Mouse (Mus musculus) CH12.LX (cell line): Measurements from ENCODE around the gene Fscn1. TPM values are rescaled to one million over a fixed set of nuclear protein-coding genes. Genes with fewer than 3 reads are reported as not detected.

Experiments
- DNase-seq: peaks from one replicate; pipeline ENCODE4 v3.0.0-alpha.2; 2013; ENCODE audit errors: extremely low read depth
- H3K27ac ChIP-seq: 2 replicates; pipeline ENCODE4 v1.5.1; 2012; ENCODE audit warnings: low read depth, mild to moderate bottlenecking, control low read depth, moderate library complexity; ENCODE audit not compliant: insufficient read depth
- H3K27me3 ChIP-seq: replicated peaks from 2 replicates; pipeline ENCODE3; 2012; ENCODE audit warnings: inconsistent platforms
- H3K36me3 ChIP-seq, 2 experiments: replicated peaks in 1 of 2; 2 replicates each; pipeline versions ENCODE3 to v1.6.1; 2012; ENCODE audit warnings: inconsistent platforms in 1 of 2, low read length in 1 of 2, mild to moderate bottlenecking in 1 of 2, mixed read lengths in 1 of 2, moderate library complexity in 1 of 2; ENCODE audit not compliant: control insufficient read depth in 1 of 2, insufficient read depth in 1 of 2
- H3K4me1 ChIP-seq, 2 experiments: 2 replicates each; pipeline ENCODE4 v1.6.1; 2012; ENCODE audit warnings: inconsistent platforms in 1 of 2, moderate library complexity in 1 of 2; ENCODE audit not compliant: insufficient read depth in 2 of 2, control insufficient read depth in 1 of 2
- H3K4me2 ChIP-seq: 2 replicates; pipeline ENCODE4 v1.6.1; 2012; ENCODE audit warnings: low read depth, mild to moderate bottlenecking, control low read depth; ENCODE audit not compliant: poor library complexity, insufficient read depth, severe bottlenecking
- H3K4me3 ChIP-seq, 3 experiments: fragments of 150-350 bp in 1 of 3; sonication (generic) in 1 of 3; replicated peaks in 1 of 3; 2 replicates each; pipeline versions ENCODE3 to v1.5.1; 2011 to 2012; ENCODE audit warnings: low read depth in 2 of 3, low read length in 2 of 3, mild to moderate bottlenecking in 2 of 3, moderate library complexity in 2 of 3, control low read depth in 1 of 3, improper control_type of control experiment in 1 of 3, inconsistent platforms in 1 of 3, mixed read lengths in 1 of 3; ENCODE audit not compliant: poor library complexity in 1 of 3
- H3K79me2 ChIP-seq: replicated peaks from 2 replicates; pipeline ENCODE4 v1.6.1; 2012; ENCODE audit warnings: mild to moderate bottlenecking, moderate library complexity; ENCODE audit not compliant: control insufficient read depth, poor library complexity, insufficient read depth, severe bottlenecking; ENCODE audit errors: extremely low read depth
- H3K9ac ChIP-seq: 2 replicates; pipeline ENCODE4 v1.6.1; 2012; ENCODE audit warnings: low read depth, mild to moderate bottlenecking, control low read depth, moderate library complexity; ENCODE audit not compliant: insufficient read depth
- H3K9me3 ChIP-seq: replicated peaks from 2 replicates; pipeline ENCODE3; 2012; ENCODE audit warnings: low read length, inconsistent platforms, mixed read lengths
- BHLHE40 ChIP-seq: IDR thresholded peaks from 2 replicates; pipeline ENCODE4 v1.6.1; 2011; ENCODE audit warnings: mild to moderate bottlenecking, low read depth, low read length, improper control_type of control experiment
- CHD2 ChIP-seq: IDR thresholded peaks from 2 replicates; pipeline ENCODE4 v1.6.1; 2011; ENCODE audit warnings: low read length, improper control_type of control experiment
- EP300 ChIP-seq: IDR thresholded peaks from 2 replicates; pipeline ENCODE4 v1.6.1; 2011; ENCODE audit warnings: low read length, improper control_type of control experiment
- JUN ChIP-seq: IDR thresholded peaks from 2 replicates; pipeline ENCODE4 v1.6.1; 2011; ENCODE audit warnings: low read depth, mild to moderate bottlenecking, low read length, improper control_type of control experiment, moderate library complexity; ENCODE audit not compliant: insufficient read depth
- MAX ChIP-seq: IDR thresholded peaks from 2 replicates; pipeline ENCODE4 v1.6.1; 2011; ENCODE audit warnings: low read length, improper control_type of control experiment
- MXI1 ChIP-seq: IDR thresholded peaks from 2 replicates; pipeline ENCODE4 v1.6.1; 2011; ENCODE audit warnings: mild to moderate bottlenecking, low read depth, low read length, improper control_type of control experiment
- MYC ChIP-seq: IDR thresholded peaks from 2 replicates; pipeline ENCODE4 v1.6.1; 2011; ENCODE audit warnings: low read depth, mild to moderate bottlenecking, improper control_type of control experiment, low read length
- NELFE ChIP-seq: IDR thresholded peaks from 2 replicates; pipeline ENCODE4 v1.6.1; 2011; ENCODE audit warnings: low read depth, low read length, improper control_type of control experiment
- NRF1 ChIP-seq: IDR thresholded peaks from 2 replicates; pipeline ENCODE4 v1.6.1; 2014; ENCODE audit warnings: low read depth, mild to moderate bottlenecking, inconsistent platforms, low read length, improper control_type of control experiment, moderate library complexity
- PAX5 ChIP-seq: IDR thresholded peaks from 2 replicates; pipeline ENCODE4 v1.6.1; 2012; ENCODE audit warnings: low read length, inconsistent platforms, mixed read lengths
- POLR2A ChIP-seq: IDR thresholded peaks from 2 replicates; pipeline ENCODE4 v1.6.1; 2011; ENCODE audit warnings: low read depth, mild to moderate bottlenecking, improper control_type of control experiment, low read length
- SIN3A ChIP-seq: IDR thresholded peaks from 2 replicates; pipeline ENCODE4 v1.6.1; 2012; ENCODE audit warnings: low read length, improper control_type of control experiment, inconsistent platforms
- ZKSCAN1 ChIP-seq: IDR thresholded peaks from 2 replicates; pipeline ENCODE4 v1.6.1; 2012; ENCODE audit warnings: low read depth, inconsistent platforms, low read length, improper control_type of control experiment, borderline replicate concordance
- dilution Hi-C: fragments of 300-500 bp; cut with MboI; formaldehyde crosslinking; loops from 2 replicates; pipeline ENCODE4 v1.14.3; 2020; ENCODE audit warnings: low sequenced_read_pairs; ENCODE audit not compliant: extremely low pct_unique_long_range_greater_than_20kb, extremely low pct_ligation_motif_present
- in situ Hi-C: fragments of 300-500 bp; cut with MboI; formaldehyde crosslinking; loops from 3 replicates; pipeline ENCODE4 v1.14.3; 2019; ENCODE audit warnings: low sequenced_read_pairs, low pct_ligation_motif_present, low pct_unique_long_range_greater_than_20kb, mixed read lengths
- polyA plus RNA-seq: library from polyadenylated mRNA; unstranded; fragments of >175 nt; gene quantifications from 2 replicates; pipeline ENCODE4 v1.2.1, GENCODE M21; 2012; ENCODE audit warnings: low read depth; ENCODE audit not compliant: insufficient read length
- total RNA-seq, 2 experiments: library from RNA; depleted of rRNA; stranded (reverse); fragments of 300-350 nt in 1 of 2; fragments of >200 nt in 1 of 2; gene quantifications; 2 replicates each; pipeline ENCODE4 v1.2.3; 2012 to 2014

The Fscn1 gene
- total and polyA plus RNA-seq, 3 experiments: 19.7 to 75.7 (median 65.3) TPM

DNA sequence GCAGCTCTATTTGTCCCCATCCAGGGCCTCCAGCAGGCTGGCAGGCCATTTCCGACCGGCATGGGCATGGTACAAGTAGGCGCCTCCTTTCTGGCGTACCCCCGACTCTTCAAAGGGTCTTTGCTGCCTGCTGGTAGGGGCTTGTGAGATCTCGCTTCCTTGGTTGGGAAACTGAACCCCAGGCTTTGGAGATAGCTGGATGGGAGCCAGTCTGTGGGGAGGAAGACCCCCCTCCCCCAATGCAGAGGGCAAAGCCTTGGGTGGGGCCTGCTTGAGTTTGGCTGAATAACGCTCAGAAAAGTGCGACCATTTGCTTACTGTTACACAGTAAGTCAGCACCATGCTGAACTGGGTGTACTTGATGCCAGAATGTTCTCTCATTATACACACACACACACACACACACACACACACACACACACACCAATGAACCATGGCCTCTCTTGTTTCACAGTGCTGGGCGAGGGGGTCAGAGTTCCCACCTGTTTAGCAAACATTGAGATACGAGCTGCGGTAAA, 2.4 kb downstream of the Fscn1 start:
- TF ChIP-seq NRF1 (no peak), PAX5 (no peak), NELFE (no peak), EP300 (no peak), SIN3A (peak; percentile 50; the same call in 1 of the 2 replicates)
- dilution Hi-C loops: no loop called here
- H3K36me3 ChIP-seq: peaks cover 3 to 23% of the 10 kb centered on the region in 2 experiments
- H3K4me1 ChIP-seq: peaks cover 25 to 76% of the 10 kb centered on the region in 2 experiments
- H3K9me3 ChIP-seq: peaks cover 11% of the 10 kb centered on the region
- H3K79me2 ChIP-seq: peaks cover 22% of the 10 kb centered on the region
- peak overlapping the region; percentile 58 to 77 (median 62) for H3K4me3 ChIP-seq
- H3K27ac ChIP-seq: no peak overlapping the region; the same call in 1 of the 2 replicates
- no peak for DNase-seq
- peak overlapping the region; percentile 47 for H3K4me2 ChIP-seq
- in situ Hi-C loops: no loop called here
- H3K27me3 ChIP-seq: peaks cover 12% of the 10 kb centered on the region
- H3K9ac ChIP-seq: no peak overlapping the region

- no peak overlapping the region for H3K9ac ChIP-seq
- H3K36me3 ChIP-seq: peaks cover 3 to 26% of the 10 kb centered on the region in 2 experiments
- in situ Hi-C loops (no loop called here), dilution Hi-C loops (no loop called here)
- H3K9me3 ChIP-seq: peaks cover 11% of the 10 kb centered on the region
- peak overlapping the region; percentile 47 for H3K4me2 ChIP-seq
- DNase-seq: no peak
- H3K4me3 ChIP-seq: peak overlapping the region; percentile 58 to 77 (median 62)
- H3K79me2 ChIP-seq: peaks cover 22% of the 10 kb centered on the region
- peaks cover 20 to 73% of the 10 kb centered on the region in 2 experiments for H3K4me1 ChIP-seq
- TF ChIP-seq MAX (peak; percentile 90), MXI1 (peak; percentile 96), JUN (no peak), BHLHE40 (0 out of 2 replicates have a peak, but pooled peaks have one; percentile 28), CHD2 (no peak), ZKSCAN1 (no peak), MYC (peak; percentile 55; the same call in 1 of the 2 replicates), POLR2A (0 out of 2 replicates have a peak, but pooled peaks have one; percentile 21), SIN3A (peak; percentile 49)
- H3K27me3 ChIP-seq: peaks cover 12% of the 10 kb centered on the region
- H3K27ac ChIP-seq: no peak overlapping the region
Measured at GRCm38 (mm10) chr5:142963003-142963704, 3.0 kb downstream of the Fscn1 start.
